Mouse (Mus musculus): ENCODE results near the gene Grin3a.
"Not testable (repeated sequence)": the region's sequence is repeated elsewhere in the genome, so short reads cannot be mapped to it uniquely, and the experiment has no call there.

The Grin3a gene

DNA sequence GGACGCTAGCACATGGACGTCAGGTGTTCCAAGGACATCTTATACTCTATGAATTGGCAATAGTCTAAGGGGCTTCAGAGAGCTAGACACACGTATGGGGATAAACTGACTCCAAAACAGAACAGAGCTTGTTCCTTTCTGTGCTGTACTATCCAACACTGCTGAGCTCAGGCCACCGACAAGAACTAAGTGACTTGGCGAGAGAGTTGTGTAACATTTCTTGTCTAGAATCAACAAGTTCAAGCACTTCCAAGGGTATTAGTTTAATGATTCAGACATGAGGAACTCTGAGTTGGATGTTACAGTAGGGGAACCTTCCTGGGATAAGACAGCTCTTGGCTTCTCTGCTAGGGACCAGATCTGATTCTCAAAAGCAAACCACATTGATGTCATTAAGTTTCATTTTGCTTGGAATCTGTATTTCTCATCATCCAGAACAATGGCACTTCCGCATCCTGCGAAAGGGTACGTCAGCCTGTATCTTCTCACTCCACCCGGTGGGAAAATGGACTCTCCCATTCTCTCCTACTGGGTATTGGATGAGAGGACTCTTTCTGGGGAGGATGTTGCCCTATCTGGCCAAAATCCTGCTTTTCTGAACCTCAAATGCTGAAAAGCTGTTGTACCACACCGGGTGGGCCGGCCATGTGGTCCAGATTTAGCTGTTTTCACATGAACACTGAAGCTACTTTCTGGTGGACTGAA, 165.2 kb downstream of the Grin3a start:
- no peak for DNase-seq (ENCODE audit: low spot score)

DNA sequence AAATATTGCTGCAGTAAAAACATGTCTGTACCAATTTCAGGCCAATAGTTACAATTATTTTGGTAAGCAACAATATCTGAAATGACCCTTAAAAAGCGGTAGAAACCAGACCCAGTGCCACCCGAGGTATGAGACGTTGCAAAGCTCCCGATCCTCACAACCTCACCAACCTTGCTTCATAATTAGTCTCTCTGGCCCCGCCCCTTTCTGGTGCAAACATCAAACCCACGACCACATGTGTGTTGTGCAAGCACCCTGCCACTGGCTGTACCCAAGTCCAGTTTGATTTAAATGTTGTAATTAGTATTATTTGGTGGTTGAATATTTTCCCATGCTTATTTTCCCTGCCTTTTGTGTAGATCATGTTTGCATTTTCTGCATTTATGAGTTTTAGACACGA, 168.8 kb downstream of the Grin3a start:
- DNase-seq (ENCODE audit: low spot score), result no peak

DNA sequence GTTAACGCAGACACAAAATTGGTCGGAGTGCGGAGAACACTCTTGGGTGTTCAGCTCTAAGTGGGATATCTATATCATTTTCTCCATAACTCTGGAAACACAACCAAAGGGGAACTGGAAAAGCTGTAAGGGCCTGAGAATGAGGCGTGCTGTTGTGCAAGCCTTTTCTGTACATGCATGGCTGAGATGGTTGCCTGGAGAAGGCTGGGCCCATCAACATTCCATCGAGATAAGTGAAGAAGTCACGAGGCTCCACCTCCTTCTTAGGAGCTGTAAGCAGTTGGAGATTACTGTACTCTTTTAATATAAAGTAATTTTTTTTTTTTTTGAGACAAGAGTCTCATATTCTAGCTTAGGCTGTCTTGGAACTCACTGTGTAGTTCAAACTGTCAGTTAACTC, 169.5 kb downstream of the Grin3a start:
- DNase-seq (ENCODE audit: low spot score), result no peak

DNA sequence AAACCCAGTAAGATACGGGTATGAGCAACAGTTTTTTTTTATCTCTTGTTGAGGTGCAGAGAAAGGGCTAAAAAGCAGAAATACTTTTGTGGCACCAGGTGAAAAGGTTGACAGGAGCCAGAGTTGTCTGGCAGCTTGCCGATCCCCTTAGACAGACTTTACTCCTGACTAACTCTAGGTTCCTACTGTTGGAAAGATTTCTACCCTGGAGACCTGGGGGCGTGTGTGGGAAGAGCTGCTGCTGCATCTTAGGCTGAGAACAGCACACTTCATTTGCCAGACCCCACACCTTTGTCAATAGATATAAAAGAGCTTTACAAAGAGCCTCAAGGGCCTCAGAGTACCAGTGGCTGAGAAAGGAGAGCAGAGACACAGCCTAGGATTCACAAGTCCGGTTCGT, 180.7 kb downstream of the Grin3a start:
- no peak for DNase-seq (ENCODE audit: low spot score)

DNA sequence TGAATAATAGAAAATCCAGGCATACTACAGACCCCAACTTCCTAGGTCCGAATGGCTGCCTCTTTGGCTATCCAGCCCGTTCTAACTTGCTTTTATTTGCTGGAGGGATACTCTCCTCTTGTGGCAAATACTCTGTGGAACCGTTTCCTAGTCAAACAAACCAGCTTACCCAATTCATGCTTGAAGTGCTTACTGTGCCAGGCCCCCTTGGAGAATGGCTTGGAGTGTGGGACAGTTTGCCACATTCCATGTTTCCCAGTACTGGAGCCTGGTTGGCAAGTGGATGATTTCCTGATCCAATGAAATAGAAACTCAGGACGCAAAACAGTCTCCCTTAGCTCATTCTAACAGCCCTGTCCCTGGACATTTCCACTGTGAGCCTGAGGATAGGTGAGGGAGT, 183.3 kb downstream of the Grin3a start:
- no peak for DNase-seq (ENCODE audit: low spot score)

DNA sequence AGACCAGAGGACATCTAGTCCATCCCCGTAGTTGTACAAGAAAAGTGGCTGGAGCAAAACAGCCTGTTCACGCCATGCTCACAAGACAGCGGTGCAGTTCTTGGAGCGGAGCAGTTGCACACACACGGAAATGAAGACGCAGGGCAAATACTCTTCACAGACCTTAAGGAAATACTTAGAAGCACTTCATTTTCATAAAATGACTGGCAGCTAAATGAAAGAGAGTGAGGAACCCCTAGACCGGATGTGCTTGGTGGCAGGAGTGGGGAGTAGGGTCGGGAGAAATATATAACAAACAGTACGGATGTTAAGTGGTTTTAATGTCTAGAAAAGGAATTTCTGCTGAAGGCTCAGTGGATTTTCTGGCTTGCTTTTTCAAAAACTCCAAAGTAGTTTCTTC, 183.9 kb downstream of the Grin3a start:
- no peak for DNase-seq (ENCODE audit: low spot score)

DNA sequence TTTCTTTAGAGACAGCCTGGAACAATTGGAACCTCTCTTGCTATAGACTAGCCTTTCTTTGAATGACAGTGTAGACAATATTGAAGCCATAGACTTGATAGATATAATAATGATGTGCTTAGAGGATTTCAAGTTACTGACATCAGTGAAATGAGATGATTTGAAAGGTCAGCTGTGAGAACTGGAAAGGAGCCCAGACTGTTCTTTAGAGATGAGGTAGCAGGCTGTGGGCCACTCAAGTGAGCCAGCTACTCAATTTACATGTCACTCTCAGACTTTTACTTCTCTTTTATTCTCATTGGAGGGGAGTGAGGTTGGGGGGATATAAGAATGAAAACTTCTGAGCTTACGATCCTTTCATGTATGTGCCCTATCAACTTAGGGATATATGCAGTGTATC, 186.1 kb downstream of the Grin3a start:
- DNase-seq (ENCODE audit: low spot score), result no peak

DNA sequence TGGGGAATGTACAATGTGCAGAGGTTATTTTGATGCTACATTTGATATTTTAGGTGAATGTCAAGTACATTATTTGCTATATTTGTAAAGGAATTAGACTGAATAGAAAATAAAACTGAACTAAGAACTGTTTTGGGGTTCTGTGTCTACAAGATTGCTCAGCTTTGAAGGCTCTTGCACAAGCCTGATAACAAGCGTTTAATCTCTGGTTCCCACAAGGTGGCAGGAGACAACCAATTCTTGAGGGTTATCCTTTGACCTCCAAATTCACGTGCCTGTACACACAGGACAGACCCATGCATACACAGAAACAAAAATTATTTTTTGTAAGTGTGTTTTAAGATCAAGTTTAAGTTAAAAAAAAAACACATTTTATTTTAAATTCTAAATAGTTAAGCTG, 205.6 kb downstream of the Grin3a start:
- no peak for DNase-seq (ENCODE audit: low spot score)

DNA sequence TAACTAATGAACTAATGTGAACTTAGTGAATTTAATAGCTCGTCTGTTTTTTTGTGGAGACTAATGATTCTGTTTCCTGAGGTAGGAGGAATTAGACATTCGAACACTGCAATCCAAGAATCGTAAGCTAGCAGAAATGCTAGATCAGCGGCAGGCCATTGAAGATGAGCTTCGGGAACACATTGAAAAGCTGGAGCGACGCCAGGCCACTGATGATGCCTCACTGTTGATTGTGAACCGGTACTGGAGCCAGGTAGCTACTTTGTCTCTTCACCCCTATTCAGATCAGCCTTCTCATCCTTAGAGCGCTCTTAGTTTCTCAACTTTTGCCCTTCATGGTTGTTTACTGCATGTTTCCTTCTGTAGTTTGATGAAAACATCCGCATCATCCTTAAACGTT, 207.7 kb downstream of the Grin3a start:
- no peak for DNase-seq (ENCODE audit: low spot score)

DNA sequence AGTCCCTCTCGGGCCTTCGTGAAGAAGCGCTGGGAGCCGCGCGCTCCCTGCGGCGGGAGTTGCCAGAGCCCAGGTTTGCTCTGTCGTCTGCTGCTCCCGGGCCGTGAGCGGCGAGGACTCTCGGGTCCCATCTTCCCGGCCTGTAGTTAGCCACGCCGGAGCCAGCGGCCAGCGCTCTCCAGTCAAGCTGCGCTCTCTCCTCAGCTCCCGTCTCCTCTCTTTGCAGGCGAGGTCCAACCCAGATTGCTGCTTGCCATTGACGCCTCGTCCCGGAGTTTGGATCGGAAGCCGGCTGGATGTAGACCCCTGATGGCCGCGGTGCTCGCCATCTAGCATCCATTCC, 213.4 kb downstream of the Grin3a start:
- DNase-seq (ENCODE audit: low spot score), result no peak

DNA sequence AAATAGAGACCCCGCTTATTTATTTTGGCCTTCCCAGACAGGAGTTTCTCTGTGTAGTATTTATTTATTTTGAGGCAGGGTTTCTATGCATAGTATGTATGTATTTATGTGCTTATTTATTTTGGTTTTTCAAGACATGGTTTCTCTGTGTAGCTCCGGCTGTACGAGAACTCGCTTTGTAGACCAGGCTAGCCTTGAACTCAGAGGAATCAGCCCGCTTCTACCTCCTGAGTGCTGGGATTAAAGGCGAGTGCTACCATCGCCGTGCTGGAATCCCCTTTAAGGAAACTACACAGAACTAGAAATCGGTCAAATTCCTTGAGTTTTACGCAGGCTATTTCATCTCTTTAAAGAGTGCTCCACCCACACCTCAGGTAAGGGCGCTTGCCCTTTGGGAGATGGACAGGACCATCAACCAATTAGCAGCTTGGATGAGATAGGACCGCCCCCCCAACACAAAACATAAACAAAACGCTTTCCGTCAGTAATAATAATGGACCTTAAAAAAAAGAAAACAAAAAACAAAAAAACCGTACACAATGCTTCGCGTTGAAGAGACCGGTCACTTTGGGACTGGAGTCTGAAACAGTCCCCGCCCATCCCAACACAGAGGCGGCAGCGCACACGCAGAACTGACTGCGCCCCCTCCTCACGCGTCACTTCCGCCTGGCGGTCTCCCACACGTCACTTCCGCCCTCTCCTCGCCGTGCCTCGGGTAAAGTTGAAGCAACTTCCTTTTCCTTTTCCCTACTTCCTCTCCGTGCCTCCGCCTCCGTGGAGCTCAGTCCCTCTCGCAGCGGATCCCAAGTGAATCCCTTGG, 214.0 kb downstream of the Grin3a start, which contains the start of gene Rnf20:
Gene Rnf20 (plus strand): TSS at position 688 of the 820 bp plus-strand sequence.
- peak; percentile 94 for DNase-seq (ENCODE audit: low spot score)

DNA sequence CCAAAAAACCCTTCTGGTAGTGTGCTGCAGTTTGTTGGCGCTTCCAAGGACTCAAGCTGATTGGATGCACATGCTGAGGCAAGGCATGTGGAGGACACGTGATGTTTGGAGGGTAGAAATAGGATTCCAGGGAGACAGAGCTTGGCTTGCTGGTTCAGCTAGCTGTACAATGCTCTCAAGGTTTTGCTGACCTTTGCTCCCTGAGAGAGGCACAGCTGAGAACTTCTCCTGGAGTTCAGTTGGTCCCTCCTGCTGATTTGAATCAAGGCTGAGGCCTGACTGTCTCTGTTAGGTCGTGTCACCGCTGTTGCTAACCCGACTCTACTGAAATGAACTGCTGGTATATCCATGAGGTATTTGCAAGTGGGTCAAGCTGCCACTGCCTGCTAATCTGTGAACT, 216.6 kb downstream of the Grin3a start:
- no peak for DNase-seq (ENCODE audit: low spot score)

DNA sequence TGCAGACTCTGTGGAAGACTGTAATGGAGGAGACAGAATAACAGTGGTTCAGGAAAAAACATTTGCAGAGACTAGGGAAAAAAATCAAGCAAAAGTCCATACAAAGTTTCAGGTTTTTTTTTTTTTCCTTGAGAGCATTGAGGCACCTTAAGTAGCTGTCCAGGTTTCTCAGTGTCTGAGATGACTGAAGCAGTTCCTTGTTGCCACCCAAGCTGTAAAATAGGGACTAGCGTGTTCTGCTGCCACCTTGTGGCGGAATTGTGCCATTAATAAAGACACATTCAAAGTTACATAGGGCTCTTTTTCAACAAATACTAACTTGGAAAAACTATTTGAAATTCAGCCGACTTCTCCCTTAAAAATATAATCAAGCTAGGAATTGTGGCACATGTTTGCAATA, 218.6 kb downstream of the Grin3a start:
- DNase-seq (ENCODE audit: low spot score), result peak; percentile 68

DNA sequence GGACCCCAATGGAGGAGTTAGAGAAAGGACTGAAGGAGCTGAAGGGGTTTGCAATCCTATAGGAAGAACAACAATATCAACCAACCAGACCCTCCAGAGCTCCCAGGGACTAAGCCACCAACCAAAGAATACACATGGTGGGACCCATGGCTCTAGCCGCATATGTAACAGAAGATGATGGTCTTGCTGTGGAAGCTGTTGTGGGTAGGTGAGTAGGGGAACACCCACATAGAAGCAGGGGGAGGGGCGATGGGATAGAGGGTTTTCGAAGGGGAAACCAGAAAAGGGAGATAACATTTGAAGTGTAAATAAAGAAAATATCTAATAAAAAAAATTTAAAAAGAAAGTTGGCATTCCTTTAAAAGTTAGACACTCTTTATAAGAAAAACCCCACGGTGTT, 220.6 kb downstream of the Grin3a start:
- DNase-seq (ENCODE audit: low spot score), result not testable (repeated sequence)

DNA sequence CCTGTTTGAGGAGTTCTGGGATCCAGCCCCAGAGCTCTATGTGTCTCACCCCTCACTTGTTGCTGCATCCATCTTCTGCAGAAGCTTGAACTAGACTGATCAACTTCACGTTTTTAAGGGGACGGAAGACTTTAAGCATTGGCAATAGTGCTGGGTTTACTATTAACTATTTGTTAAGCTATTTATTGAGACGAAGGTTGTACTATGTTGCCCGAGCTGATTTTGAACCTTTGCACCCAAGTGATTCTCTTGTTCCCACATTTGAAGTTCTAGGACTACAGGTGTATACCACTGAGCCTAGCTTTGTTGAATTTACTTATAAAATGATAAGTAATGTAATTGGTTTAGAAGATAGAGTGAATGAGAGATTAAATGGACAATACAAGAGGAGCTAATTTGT, 221.6 kb downstream of the Grin3a start:
- no peak for DNase-seq (ENCODE audit: low spot score)

DNA sequence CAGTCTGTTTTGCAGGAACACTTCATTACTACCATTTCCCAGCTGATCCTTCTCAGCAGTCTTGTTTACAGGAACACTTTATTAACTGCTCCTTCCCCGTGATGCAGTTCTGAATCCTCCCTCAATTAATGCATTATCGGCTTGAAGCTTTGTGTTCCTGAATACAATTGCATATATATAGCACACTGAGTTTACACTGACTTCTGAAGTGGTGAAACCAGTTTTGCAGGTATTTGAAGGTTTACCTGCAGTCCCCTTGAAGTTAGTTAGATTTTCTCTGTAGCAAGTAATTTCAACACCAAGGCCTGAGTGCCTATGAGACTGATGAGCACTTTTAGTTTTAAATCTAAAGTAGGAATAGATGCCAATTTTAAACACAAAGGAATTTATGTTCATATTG, 223.3 kb downstream of the Grin3a start:
- DNase-seq (ENCODE audit: low spot score), result no peak

DNA sequence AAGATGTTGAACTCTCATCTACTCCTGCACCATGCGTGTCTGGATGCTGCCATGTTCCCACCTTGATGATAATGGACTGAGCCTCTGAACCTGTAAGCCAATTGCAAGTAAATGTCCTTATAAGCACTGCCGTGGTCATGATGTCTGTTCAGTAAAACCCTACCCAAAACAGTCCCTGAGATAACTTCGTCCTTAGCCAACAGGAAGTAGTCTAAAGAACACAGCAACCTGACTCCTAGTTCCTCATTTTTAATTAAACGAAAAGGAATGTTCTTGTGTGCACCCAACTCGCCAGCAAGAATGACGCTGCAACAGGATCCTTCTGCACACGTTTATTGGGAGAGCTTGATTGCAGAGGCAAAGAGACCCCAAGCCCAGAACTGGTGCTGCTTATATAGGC, 225.7 kb downstream of the Grin3a start:
- DNase-seq (ENCODE audit: low spot score), result not testable (repeated sequence)

DNA sequence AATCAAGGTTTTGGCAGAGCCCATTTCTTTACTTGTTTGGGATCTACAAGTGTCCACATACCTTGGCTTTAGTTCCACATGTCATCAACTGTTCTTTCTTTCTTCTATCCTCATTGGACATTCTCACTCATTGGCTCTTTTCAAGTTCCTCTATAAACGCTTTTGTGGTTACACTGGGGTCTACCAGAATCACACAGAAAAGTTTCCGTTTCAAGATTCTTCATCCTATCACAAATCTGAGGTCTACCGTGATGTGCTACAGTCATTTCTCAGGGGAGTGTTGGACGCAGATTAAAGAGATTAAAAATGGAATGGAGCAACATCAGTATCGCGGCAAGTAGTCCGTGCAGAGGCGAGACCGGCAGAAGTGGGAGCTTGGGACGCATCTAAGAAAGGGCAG, 228.6 kb downstream of the Grin3a start:
- no peak for DNase-seq (ENCODE audit: low spot score)

Measured in T-cell, adult 2 months (primary cell).